Mouse (Mus musculus) T-helper 17 cell (primary cell): ENCODE measurements around the gene Bloc1s3.

ENCODE experiments used
- in situ Hi-C, 2 experiments: fragments of 300-600 bp; cut with MboI, MseI; formaldehyde crosslinking; loops; 1 replicate in 1 of 2; 2 replicates in 1 of 2; pipeline ENCODE4 v1.15.1; 2025; ENCODE audit warnings: high pct_unique_total_duplicates in 2 of 2

The Bloc1s3 gene

DNA sequence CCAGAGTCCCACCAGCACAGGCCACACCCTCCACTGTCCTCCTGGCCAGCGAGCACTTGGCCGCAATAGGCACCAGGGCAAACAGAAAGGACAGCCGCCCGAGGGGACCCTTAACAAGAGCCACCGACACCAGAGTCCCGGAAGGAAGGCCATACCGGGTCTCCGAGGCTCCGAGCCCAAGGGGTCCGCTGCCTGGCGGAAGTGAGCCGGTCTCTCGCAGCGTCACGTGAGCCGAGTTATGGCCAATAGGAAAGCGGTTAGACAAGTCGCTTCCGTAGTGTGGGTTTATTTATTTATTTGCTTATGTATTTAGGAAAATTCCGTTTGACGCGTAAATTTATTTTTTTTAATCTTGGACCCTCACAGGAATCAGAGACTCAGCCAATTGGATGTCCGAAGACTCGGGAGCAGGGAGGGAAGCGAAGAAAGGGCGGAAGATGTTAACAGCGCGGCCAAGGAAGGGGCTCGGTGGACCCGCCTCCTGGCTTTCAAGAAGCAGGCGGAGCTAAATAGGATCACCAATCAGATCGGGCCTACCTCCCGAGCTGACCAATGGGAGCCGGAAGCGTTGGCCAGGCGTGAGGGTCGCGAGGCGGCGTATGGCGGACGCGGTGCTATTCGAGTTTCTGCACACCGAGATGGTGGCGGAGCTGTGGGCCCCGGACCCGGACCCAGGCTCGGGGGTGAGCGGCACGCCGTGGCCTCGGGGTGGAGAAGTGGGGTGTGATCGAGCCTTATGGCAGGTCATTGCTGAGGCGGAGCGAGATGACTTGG lies at the start of gene Bloc1s3, which contains the start of gene Trappc6a:
TSS of gene Bloc1s3 (minus strand) at position 218 of the 774 bp plus-strand sequence.
TSS of gene Trappc6a (plus strand) at position 246 of the 774 bp plus-strand sequence.
- in situ Hi-C loops: no loop called here

- in situ Hi-C loops: no loop called here
Measured at GRCm38 (mm10) chr7:19557086-19557485, 48.9 kb upstream of the Bloc1s3 start.

DNA sequence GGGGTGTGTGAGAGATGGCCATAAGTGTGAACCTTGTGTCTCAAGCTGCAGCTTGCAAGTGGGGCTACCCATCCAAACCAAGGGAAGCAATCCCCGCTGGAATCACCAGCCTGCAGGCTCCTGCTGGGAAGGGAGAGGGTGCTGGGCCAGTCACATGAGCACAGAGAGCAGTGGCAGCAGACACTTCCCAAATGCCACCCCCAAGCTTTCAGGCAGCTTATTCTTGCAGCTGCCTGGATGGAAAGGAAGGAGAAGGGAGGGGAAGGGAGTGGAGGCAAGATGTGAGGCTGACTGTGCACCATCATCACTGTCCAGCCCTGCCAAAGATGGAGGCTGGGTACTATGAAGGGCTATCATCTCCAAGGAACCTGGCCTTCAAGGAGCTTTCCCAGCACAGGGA lies 46.0 kb upstream of the Bloc1s3 start:
- in situ Hi-C loops: no loop called here

DNA sequence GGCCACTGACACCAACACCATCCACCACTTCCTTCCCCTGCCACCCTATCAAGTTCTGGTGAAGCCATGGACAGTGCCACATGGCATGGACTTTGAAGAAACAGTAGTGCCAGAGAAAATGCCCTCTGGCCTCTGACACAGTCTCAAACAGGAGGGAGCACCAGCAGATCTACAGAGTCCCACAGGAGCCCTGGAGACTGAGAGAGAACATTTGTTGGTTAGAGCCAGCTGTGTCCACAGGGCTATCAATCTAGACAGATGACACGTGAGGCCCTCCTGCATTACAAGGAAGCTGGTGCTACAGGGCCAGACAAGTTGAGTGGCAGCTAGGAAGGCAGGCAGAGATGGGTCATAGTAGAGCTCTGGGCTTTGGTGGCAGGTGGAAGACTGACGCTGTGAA lies 44.3 kb upstream of the Bloc1s3 start:
- in situ Hi-C loops: no loop called here

- in situ Hi-C loops: no loop called here
Measured at GRCm38 (mm10) chr7:19551634-19552033, 43.5 kb upstream of the Bloc1s3 start.

DNA sequence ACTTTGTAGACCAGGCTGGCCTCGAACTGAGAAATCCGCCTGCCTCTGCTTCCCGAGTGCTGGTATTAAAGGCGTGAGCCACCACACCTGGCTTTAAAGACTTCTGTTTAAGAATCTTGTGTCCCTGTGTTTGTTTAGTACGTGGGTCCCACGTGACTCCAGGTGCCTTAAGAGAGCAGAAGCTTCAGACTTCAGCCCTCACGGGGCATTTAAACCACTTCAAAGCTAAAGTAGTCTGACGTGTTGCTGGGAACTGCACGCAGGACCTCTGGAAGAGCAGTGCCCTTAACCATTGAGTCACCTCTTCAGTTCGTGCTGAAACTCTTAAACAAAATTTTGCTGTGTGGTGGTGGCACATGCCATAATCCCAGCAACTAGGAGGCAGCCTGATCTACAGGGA lies 41.2 kb upstream of the Bloc1s3 start:
- in situ Hi-C loops: no loop called here

GRCm38 (mm10) chr7:19547344-19547969 lies 39.3 kb upstream of the Bloc1s3 start:
- in situ Hi-C loops: no loop called here

GRCm38 (mm10) chr7:19546007-19546406 lies 37.8 kb upstream of the Bloc1s3 start:
- in situ Hi-C loops: no loop called here

DNA sequence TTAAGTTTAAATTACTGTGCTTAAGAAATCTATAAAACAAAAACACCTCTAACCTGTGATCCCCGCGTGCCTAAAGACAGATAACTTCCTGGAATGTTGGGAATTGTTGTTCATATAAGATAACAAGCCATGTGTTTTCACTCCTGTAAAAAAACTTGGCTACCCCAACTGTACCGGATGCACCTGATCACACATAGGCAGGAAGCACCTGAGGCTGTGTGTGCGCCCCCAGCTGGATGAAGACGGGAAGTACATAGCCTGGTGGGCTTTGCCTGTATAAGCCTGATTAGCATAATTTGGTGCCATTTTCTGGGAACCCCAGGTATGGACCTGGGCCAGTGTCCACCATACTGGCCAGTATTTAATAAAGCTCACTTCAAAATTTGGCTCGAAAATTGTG lies 35.4 kb upstream of the Bloc1s3 start:
- in situ Hi-C loops: no loop called here

- in situ Hi-C loops: no loop called here
Measured at GRCm38 (mm10) chr7:19542155-19542691, 34.1 kb upstream of the Bloc1s3 start.

DNA sequence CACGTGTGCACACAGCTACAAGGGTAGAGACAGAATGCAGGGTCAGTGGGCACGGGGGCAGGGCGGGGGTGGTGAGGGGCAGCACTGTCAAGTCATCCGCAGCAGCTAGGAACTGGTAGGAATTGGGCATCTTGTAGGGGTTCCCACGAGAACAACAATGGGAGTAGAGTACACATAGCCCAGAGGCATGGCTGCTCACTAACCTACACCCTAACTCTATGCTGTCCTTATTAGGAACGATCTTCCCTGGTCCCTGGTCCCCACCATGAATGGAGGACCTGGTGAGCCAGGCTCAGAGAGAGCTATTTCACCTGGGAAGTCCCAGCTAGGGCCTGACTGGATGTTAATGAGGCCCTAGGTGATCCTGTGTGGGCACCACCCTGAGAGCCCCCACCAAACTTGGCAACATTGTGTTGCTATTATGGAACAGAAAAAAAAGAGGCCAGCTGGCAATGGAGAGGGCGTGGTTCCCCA lies 33.6 kb upstream of the Bloc1s3 start:
- in situ Hi-C loops: no loop called here

DNA sequence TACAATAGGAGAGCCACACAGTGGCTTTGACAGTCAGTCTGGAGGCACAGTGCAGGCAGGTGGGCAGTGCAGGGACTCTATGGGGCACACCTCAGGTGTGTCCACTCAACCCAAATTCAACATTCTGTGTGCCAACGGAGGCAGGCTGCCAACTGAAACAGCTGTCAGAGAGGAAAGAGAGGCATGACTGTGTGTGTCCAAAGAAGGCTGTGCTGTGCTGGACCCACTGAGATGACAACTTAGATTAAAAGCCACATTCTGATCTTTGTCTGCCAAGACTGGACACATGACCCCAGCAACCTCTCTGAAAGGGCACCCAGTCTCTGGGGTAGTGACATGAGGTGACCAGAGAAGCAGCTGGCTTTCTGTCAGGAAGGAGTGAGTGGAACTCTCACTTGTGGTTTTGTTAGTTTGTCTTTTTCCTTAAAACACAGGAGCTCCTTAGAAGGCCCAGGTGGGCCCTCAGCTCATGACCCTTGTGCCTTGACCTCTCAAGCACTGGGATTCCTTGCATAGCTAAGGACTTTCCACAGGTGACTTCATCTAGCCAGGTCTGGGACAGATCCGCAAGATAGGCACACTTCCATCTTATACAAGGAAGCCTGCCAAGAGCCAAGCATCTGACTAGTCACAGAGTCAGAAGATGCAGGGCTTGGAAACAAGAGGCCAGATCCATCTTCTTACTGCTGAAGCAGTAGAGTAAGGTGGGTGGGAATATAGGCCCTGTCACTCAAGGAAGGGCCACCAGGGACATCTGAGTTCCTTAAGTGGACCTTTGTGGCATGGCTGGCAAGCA lies 32.8 kb upstream of the Bloc1s3 start:
- in situ Hi-C loops: no loop called here

- in situ Hi-C loops: no loop called here
Measured at GRCm38 (mm10) chr7:19534676-19535075, 26.5 kb upstream of the Bloc1s3 start.

GRCm38 (mm10) chr7:19532240-19532639 lies 24.1 kb upstream of the Bloc1s3 start:
- in situ Hi-C loops: no loop called here

DNA sequence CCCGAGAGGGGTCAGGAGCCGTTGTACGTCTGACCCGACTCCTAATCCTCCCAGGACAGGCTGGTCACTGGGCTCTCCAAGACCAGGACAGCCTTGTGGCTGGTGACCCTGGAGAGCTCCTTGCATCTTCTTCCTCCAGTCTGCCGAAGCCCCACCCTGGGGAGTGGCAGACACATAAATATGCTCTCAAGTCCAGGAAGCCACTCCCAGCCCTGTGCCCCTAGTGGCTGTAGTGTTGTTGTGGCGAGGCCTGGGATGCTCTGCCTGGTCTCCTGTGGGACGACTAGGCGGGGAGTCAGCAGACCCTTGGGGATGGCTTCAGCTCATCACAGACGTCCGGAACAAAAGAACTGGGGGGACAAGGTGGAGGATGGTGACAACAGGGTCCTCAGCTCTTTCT lies 22.9 kb upstream of the Bloc1s3 start:
- in situ Hi-C loops: no loop called here

GRCm38 (mm10) chr7:19525105-19525481 lies 16.9 kb upstream of the Bloc1s3 start:
- in situ Hi-C loops: no loop called here

GRCm38 (mm10) chr7:19524420-19525104 lies 16.4 kb upstream of the Bloc1s3 start:
- in situ Hi-C loops: no loop called here

DNA sequence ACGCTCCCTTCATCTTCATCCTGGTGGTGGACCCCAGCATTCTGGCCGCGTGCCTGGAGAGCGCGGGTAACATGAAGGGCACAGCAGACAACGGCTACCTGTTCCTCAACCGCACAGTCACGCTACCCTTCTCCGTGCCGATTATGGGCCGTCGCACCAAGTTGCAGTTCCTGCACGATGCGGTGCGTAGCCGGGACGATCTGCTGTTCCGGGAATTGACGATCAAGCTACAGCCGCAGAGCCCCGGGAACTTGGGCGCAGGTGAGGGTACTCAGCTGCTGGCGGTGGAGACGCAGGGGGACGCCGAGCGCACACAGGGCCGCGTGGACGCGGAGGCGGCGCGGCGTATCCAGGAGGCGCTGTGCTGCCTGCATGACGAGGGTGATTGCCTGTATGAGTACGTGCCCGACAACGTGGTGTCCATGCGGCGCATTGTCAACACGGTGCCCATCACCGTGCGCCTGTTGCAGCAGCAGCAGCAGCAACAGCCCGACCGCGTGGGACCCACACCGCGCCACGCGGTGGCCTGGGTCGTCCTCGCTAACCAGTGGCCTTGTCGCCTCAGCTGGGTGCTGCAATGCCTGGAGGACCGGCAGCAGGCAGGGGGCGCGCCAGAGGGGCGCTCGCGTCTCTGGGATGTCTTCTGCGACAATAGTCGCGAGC lies 15.7 kb upstream of the Bloc1s3 start:
- in situ Hi-C loops: no loop called here

- in situ Hi-C loops: no loop called here
Measured at GRCm38 (mm10) chr7:19523017-19523756, 15.0 kb upstream of the Bloc1s3 start.

- in situ Hi-C loops: no loop called here
Measured at GRCm38 (mm10) chr7:19520032-19520431, 11.9 kb upstream of the Bloc1s3 start.
